Mouse (Mus musculus): Measurements from ENCODE around the gene Tnip2. TPM values are rescaled to one million over a fixed set of nuclear protein-coding genes. Genes with fewer than 3 reads are reported as not detected.

The Tnip2 gene
- polyA plus RNA-seq, 1 experiment from 2014 or later, result 23.3 TPM

- H3K9ac ChIP-seq (replicated peaks; ENCODE audit: low read depth), result no peak overlapping the region
- H3K9me3 ChIP-seq (ENCODE audit: low read length), result no peaks in the 10 kb centered on the region
- ATAC-seq (peak; percentile 52), DNase-seq (ENCODE audit: low spot score) (no peak)
- no peaks in the 10 kb centered on the region for H3K27me3 ChIP-seq (replicated peaks; ENCODE audit: insufficient read depth, low read length)
- TF ChIP-seq EP300 (IDR thresholded peaks at IDR 0.05), result no peak
- TF ChIP-seq CTCF (IDR thresholded peaks at IDR 0.05), result no peak
- H3K4me3 ChIP-seq (ENCODE audit: low read depth, low read length), result no peak overlapping the region
- H3K4me2 ChIP-seq (replicated peaks; ENCODE audit: low read depth, low read length), result no peak overlapping the region
- H3K27ac ChIP-seq (ENCODE audit: low read length), result no peak overlapping the region
- 58% methylated on average over 4 of the region's 4 CpGs for WGBS
- no peaks in the 10 kb centered on the region for H3K4me1 ChIP-seq (ENCODE audit: insufficient read depth, low read depth, low read length)
- H3K36me3 ChIP-seq (ENCODE audit: insufficient read depth, low read length), result no peaks in the 10 kb centered on the region
Measured at GRCm38 (mm10) chr5:34543114-34543513, 29.3 kb upstream of the Tnip2 start.

GRCm38 (mm10) chr5:34542166-34542565 lies 28.4 kb upstream of the Tnip2 start:
- 58% methylated on average over 1 of the region's 1 CpGs for WGBS
- no peak for ATAC-seq

GRCm38 (mm10) chr5:34539121-34539520 lies 25.3 kb upstream of the Tnip2 start:
- H3K4me2 ChIP-seq (replicated peaks; ENCODE audit: low read depth, low read length), result no peak overlapping the region
- DNase-seq (ENCODE audit: low spot score), result no peak
- H3K9ac ChIP-seq (replicated peaks; ENCODE audit: low read depth), result no peak overlapping the region
- H3K27ac ChIP-seq (ENCODE audit: low read length), result no peak overlapping the region
- H3K4me1 ChIP-seq (ENCODE audit: insufficient read depth, low read depth, low read length), result no peaks in the 10 kb centered on the region
- no peaks in the 10 kb centered on the region for H3K36me3 ChIP-seq (ENCODE audit: insufficient read depth, low read length)
- no peaks in the 10 kb centered on the region for H3K9me3 ChIP-seq (ENCODE audit: low read length)
- no peak for ATAC-seq
- TF ChIP-seq CTCF (IDR thresholded peaks at IDR 0.05) (no peak), EP300 (IDR thresholded peaks at IDR 0.05) (no peak)
- WGBS, result 85% methylated on average over 2 of the region's 2 CpGs
- H3K4me3 ChIP-seq (ENCODE audit: low read depth, low read length), result no peak overlapping the region
- no peaks in the 10 kb centered on the region for H3K27me3 ChIP-seq (replicated peaks; ENCODE audit: insufficient read depth, low read length)

More at GRCm38 (mm10) chr5:34542166-34542565, 28.4 kb upstream of the Tnip2 start:
- no peak overlapping the region for H3K4me2 ChIP-seq (replicated peaks; ENCODE audit: low read depth, low read length)
- H3K36me3 ChIP-seq (ENCODE audit: insufficient read depth, low read length), result no peaks in the 10 kb centered on the region
- TF ChIP-seq EP300 (IDR thresholded peaks at IDR 0.05), result no peak
- TF ChIP-seq CTCF (IDR thresholded peaks at IDR 0.05), result no peak
- no peak overlapping the region for H3K27ac ChIP-seq (ENCODE audit: low read length)
- H3K9ac ChIP-seq (replicated peaks; ENCODE audit: low read depth), result no peak overlapping the region
- H3K4me1 ChIP-seq (ENCODE audit: insufficient read depth, low read depth, low read length), result no peaks in the 10 kb centered on the region
- no peak overlapping the region for H3K4me3 ChIP-seq (ENCODE audit: low read depth, low read length)
- no peaks in the 10 kb centered on the region for H3K27me3 ChIP-seq (replicated peaks; ENCODE audit: insufficient read depth, low read length)
- no peaks in the 10 kb centered on the region for H3K9me3 ChIP-seq (ENCODE audit: low read length)
- no peak for DNase-seq (ENCODE audit: low spot score)

GRCm38 (mm10) chr5:34538527-34538926 lies 24.7 kb upstream of the Tnip2 start:
- Histone ChIP-seq H3K9ac (replicated peaks; ENCODE audit: low read depth) (no peak overlapping the region), H3K27ac (ENCODE audit: low read length) (no peak overlapping the region), H3K4me1 (ENCODE audit: insufficient read depth, low read depth, low read length) (no peaks in the 10 kb centered on the region), H3K4me3 (ENCODE audit: low read depth, low read length) (no peak overlapping the region), H3K36me3 (ENCODE audit: insufficient read depth, low read length) (no peaks in the 10 kb centered on the region), H3K9me3 (ENCODE audit: low read length) (no peaks in the 10 kb centered on the region), H3K4me2 (replicated peaks; ENCODE audit: low read depth, low read length) (no peak overlapping the region), H3K27me3 (replicated peaks; ENCODE audit: insufficient read depth, low read length) (no peaks in the 10 kb centered on the region)
- WGBS, result 23% methylated on average over 5 of the region's 5 CpGs
- peak; percentile 52 for DNase-seq (ENCODE audit: low spot score)
- peak; percentile 31 for ATAC-seq
- TF ChIP-seq CTCF (IDR thresholded peaks at IDR 0.05), result peak; percentile 63
- no peak for TF ChIP-seq EP300 (IDR thresholded peaks at IDR 0.05)

GRCm38 (mm10) chr5:34538079-34538478 lies 24.3 kb upstream of the Tnip2 start:
- H3K27ac ChIP-seq (ENCODE audit: low read length), result no peak overlapping the region
- H3K4me3 ChIP-seq (ENCODE audit: low read depth, low read length), result no peak overlapping the region
- H3K9me3 ChIP-seq (ENCODE audit: low read length), result no peaks in the 10 kb centered on the region
- ATAC-seq, result no peak
- H3K36me3 ChIP-seq (ENCODE audit: insufficient read depth, low read length), result no peaks in the 10 kb centered on the region
- H3K4me1 ChIP-seq (ENCODE audit: insufficient read depth, low read depth, low read length), result no peaks in the 10 kb centered on the region
- no peak for TF ChIP-seq CTCF (IDR thresholded peaks at IDR 0.05)
- TF ChIP-seq EP300 (IDR thresholded peaks at IDR 0.05), result no peak
- no peak for DNase-seq (ENCODE audit: low spot score)
- WGBS, result 55% methylated on average over 7 of the region's 7 CpGs
- H3K4me2 ChIP-seq (replicated peaks; ENCODE audit: low read depth, low read length), result no peak overlapping the region
- H3K27me3 ChIP-seq (replicated peaks; ENCODE audit: insufficient read depth, low read length), result no peaks in the 10 kb centered on the region
- no peak overlapping the region for H3K9ac ChIP-seq (replicated peaks; ENCODE audit: low read depth)

GRCm38 (mm10) chr5:34535831-34536230 lies 22.0 kb upstream of the Tnip2 start:
- ATAC-seq (no peak), DNase-seq (ENCODE audit: low spot score) (no peak)
- Histone ChIP-seq H3K27me3 (replicated peaks; ENCODE audit: insufficient read depth, low read length) (no peaks in the 10 kb centered on the region), H3K9me3 (ENCODE audit: low read length) (no peaks in the 10 kb centered on the region), H3K4me1 (ENCODE audit: insufficient read depth, low read depth, low read length) (no peaks in the 10 kb centered on the region), H3K9ac (replicated peaks; ENCODE audit: low read depth) (no peak overlapping the region), H3K4me3 (ENCODE audit: low read depth, low read length) (no peak overlapping the region), H3K4me2 (replicated peaks; ENCODE audit: low read depth, low read length) (no peak overlapping the region), H3K27ac (ENCODE audit: low read length) (no peak overlapping the region), H3K36me3 (ENCODE audit: insufficient read depth, low read length) (no peaks in the 10 kb centered on the region)
- no peak for TF ChIP-seq EP300 (IDR thresholded peaks at IDR 0.05)
- WGBS, result 76% methylated on average over 7 of the region's 7 CpGs
